Comparison of ENCODE assay signal across 36 mouse cellular contexts in the genomic region with DNA sequence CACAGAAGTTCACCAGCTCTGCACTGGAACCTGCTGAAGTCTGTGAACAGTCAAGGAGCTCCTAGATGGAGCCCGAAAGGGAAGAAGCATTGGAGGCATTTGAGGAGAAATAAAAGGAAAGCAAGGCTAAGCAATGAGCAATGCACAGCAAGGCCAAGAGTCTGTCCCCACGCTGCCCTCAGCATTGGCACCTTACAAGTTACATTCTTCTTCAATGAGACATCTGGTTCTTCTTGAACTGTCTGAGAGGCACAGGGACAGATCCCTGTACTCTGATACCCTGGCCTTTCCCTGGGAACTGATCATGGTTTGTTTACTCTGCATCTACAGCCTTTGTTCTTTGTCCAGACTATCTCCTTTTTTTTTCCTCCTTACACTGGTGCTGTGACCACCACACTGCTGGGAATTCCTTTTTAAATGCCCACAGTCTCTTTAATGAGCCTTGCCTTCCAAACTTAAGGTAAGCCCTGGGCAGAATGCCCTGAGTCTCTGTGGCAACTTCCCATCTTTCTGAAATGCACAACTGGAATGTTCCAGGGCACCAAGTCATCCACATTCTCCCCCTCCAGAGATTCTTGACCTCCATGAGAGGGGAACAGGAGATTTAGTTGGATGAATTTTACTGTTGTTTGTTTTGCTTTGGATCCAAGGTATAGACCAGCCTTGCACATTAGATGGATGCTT. TPM values are rescaled to one million over a fixed set of nuclear protein-coding genes. Genes with fewer than 3 reads are reported as not detected.
DNase-seq lines count a peak whose midpoint lies in the region; ATAC-seq lines count a peak whose summit lies in the region.
"Had no signal": no experiment of that assay in that cellular context is flagged by ENCODE, and none has a peak within 500 bp of the region (broad histone marks: within the 10 kb centered on the region; RNA-seq: fewer than 3 reads in every experiment).

No protein-coding gene starts in this region.

- H3K4me1 ChIP-seq in limb, embryonic 11.5 days (ENCODE audit: control insufficient read depth, insufficient read depth, low read length): no peaks in the 10 kb centered on the region
- H3K4me1 ChIP-seq in limb, embryonic 10.5 days: no peaks in the 10 kb centered on the region
- no peaks in the 10 kb centered on the region for H3K4me1 ChIP-seq in forebrain, embryonic 10.5 days
- H3K4me1 ChIP-seq: embryonic facial prominence, embryonic 12.5 days; embryonic facial prominence, embryonic 15.5 days; forebrain, embryonic 13.5 days; heart, embryonic 10.5 days; heart, embryonic 13.5 days had no signal

- H3K27ac ChIP-seq in limb, embryonic 11.5 days (replicated peaks; ENCODE audit: low read depth, low read length): no peak overlapping the region
- no peak overlapping the region for H3K27ac ChIP-seq in limb, embryonic 10.5 days
- no peak overlapping the region for H3K27ac ChIP-seq in forebrain, embryonic 10.5 days
- H3K27ac ChIP-seq: embryonic facial prominence, embryonic 12.5 days; embryonic facial prominence, embryonic 15.5 days; forebrain, embryonic 13.5 days; heart, embryonic 10.5 days; heart, embryonic 13.5 days; hindbrain, embryonic 14.5 days; hindbrain, postnatal 0 days had no signal

- H3K36me3 ChIP-seq in limb, embryonic 11.5 days (ENCODE audit: control insufficient read depth, insufficient read depth, low read length): no peaks in the 10 kb centered on the region
- H3K36me3 ChIP-seq in limb, embryonic 10.5 days: no peaks in the 10 kb centered on the region
- no peaks in the 10 kb centered on the region for H3K36me3 ChIP-seq in forebrain, embryonic 10.5 days (replicated peaks)
- H3K36me3 ChIP-seq: embryonic facial prominence, embryonic 12.5 days; embryonic facial prominence, embryonic 15.5 days; heart, embryonic 10.5 days; heart, embryonic 13.5 days had no signal

- no peaks in the 10 kb centered on the region for H3K9me3 ChIP-seq in limb, embryonic 11.5 days (ENCODE audit: control insufficient read depth, low read length)
- H3K9me3 ChIP-seq in limb, embryonic 10.5 days (replicated peaks): no peaks in the 10 kb centered on the region
- H3K9me3 ChIP-seq in forebrain, embryonic 10.5 days: no peaks in the 10 kb centered on the region
- H3K9me3 ChIP-seq: embryonic facial prominence, embryonic 12.5 days; embryonic facial prominence, embryonic 15.5 days; forebrain, embryonic 13.5 days; heart, embryonic 10.5 days; heart, embryonic 13.5 days had no signal

- peak; percentile 23 to 31 for DNase-seq in adrenal gland, adult (ENCODE audit: inconsistent age in 2 of 2, low spot score in 1 of 2)
- DNase-seq in adrenal gland, postnatal 14 days: no peak
- DNase-seq in gastrocnemius, postnatal 25 days: peak; percentile 6
- no peak for DNase-seq in gastrocnemius, postnatal 10 days
- peak; percentile 7 for DNase-seq in limb, embryonic 11.5 days (ENCODE audit: low spot score)
- no peak for DNase-seq in limb, embryonic 10.5 days (ENCODE audit: low spot score)
- DNase-seq in forebrain, embryonic 10.5 days (ENCODE audit: extremely low spot score, low spot score): no peak
- DNase-seq: adrenal gland, adult 8-10 months; adrenal gland, postnatal 36 days; cerebellum, adult 11 months; cerebellum, adult 2 months; cerebellum, adult 9-11 months; cerebellum, postnatal 25 days; heart, adult 18-20 months; heart, postnatal 14 days; heart, postnatal 4 days; kidney, adult 8-10 months had no signal

- H3K27me3 ChIP-seq in limb, embryonic 11.5 days (ENCODE audit: control insufficient read depth, insufficient read depth, low read length): no peaks in the 10 kb centered on the region
- H3K27me3 ChIP-seq in limb, embryonic 10.5 days (ENCODE audit: low read depth, poor library complexity, severe bottlenecking): no peaks in the 10 kb centered on the region
- no peaks in the 10 kb centered on the region for H3K27me3 ChIP-seq in forebrain, embryonic 10.5 days (ENCODE audit: poor library complexity, severe bottlenecking)
- H3K27me3 ChIP-seq: embryonic facial prominence, embryonic 12.5 days; embryonic facial prominence, embryonic 15.5 days; forebrain, embryonic 13.5 days; heart, embryonic 13.5 days had no signal

- no peak overlapping the region for H3K9ac ChIP-seq in limb, embryonic 11.5 days (ENCODE audit: low read length)
- H3K9ac ChIP-seq: embryonic facial prominence, embryonic 12.5 days; embryonic facial prominence, embryonic 15.5 days; forebrain, embryonic 13.5 days; heart, embryonic 13.5 days; hindbrain, embryonic 14.5 days had no signal

- no peak for ATAC-seq in limb, embryonic 11.5 days (ENCODE audit: insufficient number of reproducible peaks, low FRiP score, low TSS enrichment, low read depth)
- ATAC-seq in megakaryocyte progenitor cell, adult 5-6 weeks (replicated peaks; ENCODE audit: poor library complexity): no peak
- ATAC-seq: CD4-positive, CD25-positive, alpha-beta regulatory T cell, adult 4 months; forebrain, embryonic 13.5 days; forebrain, embryonic 16.5 days; hindbrain, postnatal 0 days; inflammation-experienced regulatory T-cells, adult 6 months; intestine, embryonic 16.5 days had no signal

- no peak overlapping the region for H3K4me3 ChIP-seq in limb, embryonic 11.5 days (ENCODE audit: low read depth, low read length)
- no peak overlapping the region for H3K4me3 ChIP-seq in limb, embryonic 10.5 days
- no peak overlapping the region for H3K4me3 ChIP-seq in forebrain, embryonic 10.5 days
- H3K4me3 ChIP-seq: embryonic facial prominence, embryonic 12.5 days; embryonic facial prominence, embryonic 15.5 days; forebrain, embryonic 13.5 days; heart, embryonic 10.5 days; heart, embryonic 13.5 days had no signal

- WGBS in limb, embryonic 11.5 days: 83% methylated on average over 2 of the region's 2 CpGs
- WGBS in limb, embryonic 10.5 days: 79% methylated on average over 2 of the region's 2 CpGs
- 83% methylated on average over 2 of the region's 2 CpGs for WGBS in forebrain, embryonic 10.5 days

- H3K4me2 ChIP-seq in limb, embryonic 11.5 days (ENCODE audit: low read depth, severe bottlenecking): no peak overlapping the region
- H3K4me2 ChIP-seq: embryonic facial prominence, embryonic 12.5 days; embryonic facial prominence, embryonic 15.5 days; forebrain, embryonic 13.5 days; heart, embryonic 13.5 days; hindbrain, embryonic 14.5 days had no signal

RNA-seq across cellular contexts. Expression of a gene that starts 13.6 kb away (rescaled TPM):
- not detected in 2 replicates for total RNA-seq in adrenal gland, postnatal 14 days (2021)
- total RNA-seq in gastrocnemius, postnatal 25 days (2021): not detected
- total RNA-seq in gastrocnemius, postnatal 10 days (2021): not detected
- polyA plus RNA-seq in limb, embryonic 11.5 days (2014; fragmentation: Nextera tagmentation; extraction: Ambion mirVana): not detected in 2 replicates
- not detected in 2 replicates for polyA plus RNA-seq in limb, embryonic 10.5 days (2016; fragmentation: Nextera tagmentation; extraction: Ambion mirVana)
- total RNA-seq in megakaryocyte progenitor cell, adult 5-6 weeks (2015): not detected in 2 replicates
- not detected in 2 replicates for total RNA-seq in megakaryocyte progenitor cell, adult 5-6 weeks (2017)
- not detected in 2 replicates for polyA plus RNA-seq in forebrain, embryonic 10.5 days (2016; fragmentation: Nextera tagmentation; extraction: Ambion mirVana)
- total RNA-seq: adrenal gland, adult 8-10 months; adrenal gland, postnatal 36 days; common myeloid progenitor, adult 5-6 weeks; gastrocnemius, adult 18-20 months; gastrocnemius, postnatal 4 days; heart, adult 18-20 months; heart, postnatal 14 days; heart, postnatal 4 days; hindbrain, postnatal 0 days; MEL had no signal
- polyA plus RNA-seq: C2C12; CD4-positive, CD25-positive, alpha-beta regulatory T cell, adult 4 months; cerebellum, adult 2 months; embryonic facial prominence, embryonic 12.5 days; embryonic facial prominence, embryonic 15.5 days; forebrain, embryonic 13.5 days; forebrain, embryonic 16.5 days; heart, embryonic 10.5 days; heart, embryonic 13.5 days; heart, embryonic 16.5 days; hindbrain, embryonic 11.5 days; hindbrain, embryonic 14.5 days; hindbrain, postnatal 0 days; inflammation-experienced regulatory T-cells, adult 6 months had no signal

RNA-seq across cellular contexts. Expression of a gene that starts 50.3 kb away (rescaled TPM):
- not detected in 2 replicates for total RNA-seq in adrenal gland, postnatal 14 days (2021)
- total RNA-seq in gastrocnemius, postnatal 25 days (2021): not detected
- not detected for total RNA-seq in gastrocnemius, postnatal 10 days (2021)
- not detected in 2 replicates for polyA plus RNA-seq in limb, embryonic 11.5 days (2014; fragmentation: Nextera tagmentation; extraction: Ambion mirVana)
- not detected in 2 replicates for polyA plus RNA-seq in limb, embryonic 10.5 days (2016; fragmentation: Nextera tagmentation; extraction: Ambion mirVana)
- not detected in 2 replicates for total RNA-seq in megakaryocyte progenitor cell, adult 5-6 weeks (2015)
- not detected in 2 replicates for total RNA-seq in megakaryocyte progenitor cell, adult 5-6 weeks (2017)
- polyA plus RNA-seq in forebrain, embryonic 10.5 days (2016; fragmentation: Nextera tagmentation; extraction: Ambion mirVana): not detected in 2 replicates
- total RNA-seq: adrenal gland, adult 8-10 months; adrenal gland, postnatal 36 days; common myeloid progenitor, adult 5-6 weeks; gastrocnemius, adult 18-20 months; gastrocnemius, postnatal 4 days; heart, adult 18-20 months; heart, postnatal 14 days; heart, postnatal 4 days; hindbrain, postnatal 0 days; MEL had no signal
- polyA plus RNA-seq: C2C12; CD4-positive, CD25-positive, alpha-beta regulatory T cell, adult 4 months; embryonic facial prominence, embryonic 12.5 days; embryonic facial prominence, embryonic 15.5 days; forebrain, embryonic 13.5 days; forebrain, embryonic 16.5 days; heart, embryonic 10.5 days; heart, embryonic 13.5 days; heart, embryonic 16.5 days; hindbrain, embryonic 11.5 days; hindbrain, embryonic 14.5 days; hindbrain, postnatal 0 days; inflammation-experienced regulatory T-cells, adult 6 months had no signal

Comparison
In these comparisons a context has a peak if more than half of its experiments do, and no peak if none do; other contexts are left out.
1. DNase-seq: peak in adrenal gland, adult (2 of 2), gastrocnemius, postnatal 25 days (single experiment) and limb, embryonic 11.5 days (single experiment); none in adrenal gland, postnatal 14 days (single experiment), gastrocnemius, postnatal 10 days (single experiment), limb, embryonic 10.5 days (single experiment) and forebrain, embryonic 10.5 days (single experiment).